Mouse (Mus musculus): ENCODE data around the gene Capn3.

DNA sequence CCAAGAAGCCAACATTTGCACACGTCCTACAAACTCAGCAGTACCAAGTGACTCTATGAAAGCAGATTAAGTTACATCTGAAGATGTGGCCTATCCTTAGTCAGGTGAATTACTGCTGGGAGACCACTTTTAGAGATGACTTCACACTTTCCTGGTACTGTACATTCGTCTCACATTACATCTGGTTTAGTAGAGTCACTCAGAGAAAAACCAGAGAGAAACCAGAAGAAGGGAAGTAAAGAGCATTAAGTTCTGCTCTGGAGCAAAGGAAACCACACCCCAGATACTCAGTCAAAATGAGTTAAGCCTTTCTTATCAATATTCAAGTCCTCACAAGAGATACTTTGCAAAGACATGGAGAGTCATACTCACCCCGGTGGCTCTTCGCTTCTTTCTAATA is 75.4 kb downstream of the Capn3 start:
- TF ChIP-seq POLR2A (IDR thresholded peaks at IDR 0.05; ENCODE audit: extremely low read depth, insufficient read depth, low read length) (no peak), CTCF (IDR thresholded peaks at IDR 0.05; ENCODE audit: low read depth, low read length) (no peak)

Data from liver, adult 2 months (tissue).